Mouse (Mus musculus) cerebellum, postnatal 4 days (tissue): ENCODE data around the gene Tbc1d10a.

Experiments
- DNase-seq, 2 experiments: peaks; one replicate each; pipeline ENCODE4 v3.0.0; 2022; ENCODE audit warnings: low spot score in 2 of 2, mixed read lengths in 1 of 2

The Tbc1d10a gene

DNA sequence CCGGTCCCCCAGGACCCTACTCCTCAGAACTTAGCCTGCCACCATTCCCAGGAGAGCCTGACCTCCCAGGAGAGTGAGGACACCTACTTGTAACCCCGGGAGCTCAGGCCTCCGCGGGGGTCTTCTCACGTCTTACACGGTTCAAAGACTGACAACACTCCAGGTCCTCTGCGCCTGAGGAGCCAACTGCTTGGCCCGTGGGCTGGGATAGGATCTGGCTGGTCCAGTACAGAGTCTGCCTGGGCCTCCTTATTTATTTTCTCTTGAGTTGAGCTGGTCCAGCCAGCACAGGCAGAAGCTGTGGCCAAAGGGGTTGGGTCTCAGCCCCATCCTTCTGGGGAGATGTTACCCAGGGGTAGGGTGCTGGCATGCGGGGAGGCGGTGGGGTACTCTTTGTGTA is 28.5 kb downstream of the Tbc1d10a start:
- no peak for DNase-seq

DNA sequence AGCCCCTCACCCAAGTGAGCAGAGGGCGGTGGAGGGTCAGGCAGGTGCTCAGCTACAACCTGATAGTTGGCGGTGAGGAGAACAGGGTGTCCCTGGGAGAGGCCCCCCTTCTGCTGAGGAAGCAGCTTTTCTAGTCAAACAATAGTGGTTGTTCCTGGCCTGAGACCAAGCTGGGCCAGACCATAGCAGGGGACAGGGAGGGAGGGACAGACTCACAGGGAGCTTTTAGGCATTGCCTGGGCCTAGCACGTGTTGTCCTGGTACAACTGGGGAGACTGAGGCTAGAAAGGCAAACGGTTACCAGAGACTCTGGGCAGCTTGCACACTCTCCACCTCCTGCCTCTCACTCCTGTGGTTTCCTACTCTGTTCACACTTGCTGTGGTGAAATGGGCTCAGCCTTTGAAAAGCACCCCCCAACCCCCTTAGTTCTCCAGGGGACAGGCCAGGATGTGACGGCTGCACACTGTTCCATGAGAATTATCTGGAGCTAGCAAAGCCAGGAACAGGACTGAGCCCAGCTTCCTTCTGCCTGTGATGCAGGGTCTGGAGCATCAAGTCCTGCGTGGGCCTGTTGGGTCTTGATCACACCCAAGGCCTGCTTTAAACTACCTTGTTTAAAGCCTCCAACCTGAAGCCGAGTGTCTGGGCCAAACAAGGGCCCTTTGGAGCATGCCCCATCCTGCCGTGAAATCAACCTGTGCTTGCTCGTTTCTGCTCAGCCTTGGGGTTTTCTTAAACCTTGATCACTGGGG is 29.8 kb downstream of the Tbc1d10a start:
- DNase-seq: no peak

DNA sequence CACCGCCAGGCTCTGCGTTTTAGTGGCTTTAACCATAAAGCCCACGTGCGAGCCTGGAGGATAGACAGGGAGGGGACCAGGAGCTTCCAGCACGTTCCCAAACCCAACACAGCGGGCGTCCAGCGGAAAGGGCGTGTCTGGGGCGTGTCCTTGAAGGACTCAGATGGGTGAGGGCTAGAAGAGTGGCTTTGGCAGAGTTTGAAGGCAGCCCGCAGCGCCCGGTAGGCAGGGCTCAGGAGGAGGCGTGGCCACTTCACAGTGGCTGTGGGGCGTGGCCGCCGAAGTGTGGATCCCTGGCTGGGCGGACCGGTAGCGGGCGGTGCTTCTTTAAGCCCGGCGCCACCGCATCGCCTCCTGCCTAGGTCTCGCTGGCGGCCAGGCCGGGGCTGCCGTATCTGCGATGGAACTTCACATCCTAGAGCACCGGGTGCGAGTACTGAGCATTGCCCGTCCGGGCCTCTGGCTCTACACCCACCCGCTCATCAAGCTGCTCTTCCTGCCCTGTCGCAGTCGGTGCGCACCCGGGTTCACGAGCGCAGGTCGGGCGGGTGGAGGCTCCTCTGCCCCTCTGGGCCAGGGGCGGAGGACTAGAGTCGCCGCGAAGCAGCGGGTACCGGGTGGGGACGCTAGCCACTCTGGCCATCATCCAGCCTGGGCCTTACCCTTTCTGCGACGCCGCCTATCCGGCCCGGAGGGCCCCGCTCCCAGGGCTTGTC is 31.5 kb downstream of the Tbc1d10a start, which contains the start of gene Castor1:
Castor1 (plus strand) TSS at position 312 of the 716 bp plus-strand sequence.
- DNase-seq: peak; percentile 40 to 42

DNA sequence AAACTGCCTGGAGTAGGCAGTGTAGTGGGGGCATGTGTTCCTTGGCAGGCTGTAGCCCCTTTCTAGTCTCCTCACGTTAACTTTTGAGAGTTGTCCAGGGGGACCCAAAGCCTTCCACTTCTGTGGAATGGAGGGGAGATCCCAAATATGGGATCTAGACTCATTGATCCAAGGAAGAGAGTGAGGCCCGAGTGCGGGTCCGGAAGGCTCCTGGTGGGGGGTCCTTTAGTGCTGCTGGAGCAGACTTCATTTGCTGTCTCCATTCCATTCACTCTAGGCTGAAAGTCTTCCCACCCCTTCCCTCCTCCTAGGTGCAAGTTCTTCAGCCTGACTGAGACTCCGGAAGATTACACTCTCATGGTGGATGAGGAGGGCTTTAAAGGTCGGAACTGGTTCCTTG is 32.0 kb downstream of the Tbc1d10a start:
- DNase-seq: no peak

DNA sequence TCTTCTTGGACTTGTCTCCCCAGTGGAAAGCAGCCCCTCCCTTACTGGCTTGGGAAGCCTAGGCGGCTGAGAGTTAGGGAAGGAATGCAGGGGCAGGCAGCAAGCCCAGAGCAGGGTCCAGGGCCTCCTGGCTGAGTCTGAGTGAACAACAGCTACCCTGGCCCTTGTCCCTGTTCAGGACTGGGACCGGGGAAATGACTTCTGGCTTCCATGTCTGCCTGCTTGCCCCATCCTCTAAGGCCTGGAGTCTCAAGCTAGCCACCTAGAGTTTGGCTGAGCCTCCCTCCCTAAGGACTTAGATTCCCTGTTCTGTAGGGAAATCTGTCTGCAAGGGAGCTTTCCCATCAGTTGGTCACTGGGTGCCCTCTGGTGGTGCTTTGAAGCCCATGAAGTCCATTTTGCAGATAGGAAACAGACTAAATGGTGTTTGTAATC is 32.7 kb downstream of the Tbc1d10a start:
- DNase-seq: peak in 1 of 2 experiments; percentile 57

DNA sequence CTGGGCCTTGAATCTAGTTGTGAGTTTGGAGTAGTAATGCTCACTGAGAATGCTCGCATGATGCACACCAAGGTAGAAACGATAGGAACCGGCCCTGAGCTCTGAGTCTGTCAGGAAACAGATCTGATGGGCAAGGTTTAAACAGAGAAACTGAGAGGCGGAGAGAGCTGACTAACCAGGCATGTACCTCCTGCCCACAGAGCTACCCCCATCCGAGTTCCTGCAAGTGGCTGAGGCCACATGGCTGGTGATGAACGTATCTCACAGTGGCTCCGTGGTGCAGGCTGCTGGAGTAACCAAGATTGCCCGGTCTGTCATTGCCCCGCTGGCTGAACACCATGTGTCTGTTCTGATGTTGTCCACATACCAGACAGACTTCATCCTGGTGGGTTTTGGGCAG is 33.3 kb downstream of the Tbc1d10a start:
- no peak for DNase-seq

DNA sequence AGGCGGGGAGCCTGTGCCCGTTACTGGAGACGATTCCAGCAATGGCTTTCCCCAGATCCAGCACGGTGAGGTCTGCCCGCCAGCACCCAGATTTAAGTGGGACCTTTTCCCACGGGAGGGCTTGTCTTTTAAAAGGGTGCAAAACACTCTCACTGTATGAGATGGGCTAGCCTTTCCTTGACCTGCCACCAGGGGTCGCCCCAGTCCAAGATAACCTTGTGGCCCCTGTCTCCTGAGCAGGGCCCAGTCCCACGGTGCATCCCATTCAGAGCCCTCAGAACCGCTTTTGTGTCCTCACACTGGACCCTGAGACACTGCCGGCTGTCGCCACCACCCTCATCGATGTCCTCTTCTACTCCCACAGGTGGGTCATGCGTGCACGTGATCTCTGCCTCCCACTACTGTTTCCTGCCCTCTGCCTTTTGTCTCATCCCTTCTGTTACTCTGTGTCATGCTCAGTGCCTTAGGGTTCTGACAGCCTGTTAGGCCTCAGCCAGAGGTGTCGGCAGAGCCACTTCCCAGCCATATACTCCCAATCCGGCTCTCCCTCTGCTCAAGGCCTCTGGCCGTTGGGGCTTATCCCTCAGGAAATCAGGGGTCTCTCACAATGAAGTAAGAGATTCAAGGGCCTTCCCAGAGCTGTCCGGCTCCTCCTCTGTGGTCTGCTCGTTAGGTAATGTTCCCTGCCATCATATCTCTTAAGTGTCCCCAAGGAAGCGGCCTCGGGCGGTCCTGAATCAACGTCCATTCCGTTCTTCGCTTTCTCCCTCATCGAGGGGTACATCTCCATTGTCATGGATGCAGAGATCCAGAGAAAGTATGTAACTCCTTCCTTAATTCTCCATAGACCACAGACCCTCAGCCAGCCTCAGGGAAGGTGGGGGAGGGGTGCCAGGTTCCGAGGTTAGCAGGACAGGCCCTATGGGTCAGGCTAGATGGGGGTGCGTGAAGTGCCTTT is 34.1 kb downstream of the Tbc1d10a start:
- peak; percentile 59 to 77 for DNase-seq

DNA sequence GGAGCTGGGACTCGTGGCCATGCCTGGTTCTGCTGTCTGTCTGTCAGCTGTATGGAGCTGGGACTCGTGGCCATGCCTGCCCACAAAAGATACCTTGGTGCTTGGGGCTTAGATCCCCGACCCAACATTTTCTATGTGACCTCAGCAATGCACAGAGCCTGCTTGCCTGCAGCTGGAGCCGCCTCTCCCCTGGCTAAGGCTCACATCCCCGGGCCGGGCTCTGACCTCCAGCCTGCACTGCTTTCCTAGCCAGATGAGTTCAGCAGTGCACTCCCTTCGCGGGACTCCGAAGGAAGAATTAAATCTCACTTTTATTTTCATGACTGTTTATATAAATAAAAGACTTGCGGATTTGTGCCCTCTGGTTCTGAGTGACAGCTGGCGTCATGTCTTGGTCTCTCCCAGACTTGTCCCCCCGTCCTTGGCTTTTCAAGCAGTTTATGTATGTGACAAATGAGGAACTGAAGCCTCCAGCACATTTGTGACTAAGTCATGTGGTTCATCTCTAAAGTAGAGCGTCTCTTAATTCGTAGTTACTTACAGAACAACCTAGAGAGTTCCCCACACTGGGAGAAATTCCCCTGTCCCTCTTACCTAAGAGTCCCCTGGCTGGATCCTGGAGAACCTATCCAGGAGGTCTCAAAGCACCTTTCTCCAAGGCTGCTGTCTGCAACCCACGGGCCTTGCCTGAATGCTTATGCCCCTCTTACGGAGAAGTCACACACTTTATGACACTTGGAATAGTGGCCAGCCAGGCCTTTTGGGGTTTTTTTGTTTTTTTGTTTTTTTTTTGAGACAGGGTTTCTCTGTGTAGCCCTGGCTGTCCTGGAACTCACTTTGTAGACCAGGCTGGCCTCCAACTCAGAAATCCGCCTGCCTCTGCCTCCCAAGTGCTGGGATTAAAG is 35.7 kb downstream of the Tbc1d10a start:
- DNase-seq: no peak

DNA sequence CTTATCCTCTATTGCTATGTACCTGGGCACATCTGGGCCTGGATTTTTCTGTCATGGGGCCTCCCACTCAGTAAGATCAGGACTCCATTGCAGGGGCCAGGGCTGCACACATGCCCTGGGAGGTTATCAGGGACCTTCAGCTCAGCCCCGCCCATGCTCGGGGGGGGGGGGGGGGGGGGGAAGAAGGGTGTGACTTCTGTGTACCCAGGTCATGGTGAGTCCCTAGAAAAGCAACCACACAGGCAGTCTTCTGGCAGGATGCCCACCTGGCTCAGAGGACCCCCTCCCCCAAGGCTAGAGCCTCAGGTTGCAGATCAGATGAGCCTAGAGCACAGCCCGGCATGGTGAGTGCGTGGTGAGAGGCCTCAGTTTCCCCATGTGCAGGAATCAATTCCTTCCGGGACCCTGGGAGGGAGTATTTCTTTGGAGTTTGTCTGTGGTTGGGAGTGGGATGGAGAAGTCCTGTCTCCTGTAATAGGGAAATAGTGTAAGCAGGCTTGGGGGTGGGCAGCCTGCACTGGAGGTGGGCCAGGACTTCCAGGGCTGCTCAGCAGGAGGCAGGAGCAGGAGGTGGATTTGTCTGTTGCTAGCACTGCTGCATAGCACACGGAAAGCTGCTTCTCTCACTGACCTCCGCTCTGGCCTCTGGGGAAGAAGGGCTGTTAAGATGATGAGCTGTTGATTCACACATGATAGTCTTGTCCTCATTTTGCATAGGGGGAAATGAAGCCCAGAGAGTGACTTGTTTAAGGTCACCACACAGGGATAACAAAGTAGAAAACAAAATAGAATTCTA is 37.0 kb downstream of the Tbc1d10a start:
- no peak for DNase-seq

DNA sequence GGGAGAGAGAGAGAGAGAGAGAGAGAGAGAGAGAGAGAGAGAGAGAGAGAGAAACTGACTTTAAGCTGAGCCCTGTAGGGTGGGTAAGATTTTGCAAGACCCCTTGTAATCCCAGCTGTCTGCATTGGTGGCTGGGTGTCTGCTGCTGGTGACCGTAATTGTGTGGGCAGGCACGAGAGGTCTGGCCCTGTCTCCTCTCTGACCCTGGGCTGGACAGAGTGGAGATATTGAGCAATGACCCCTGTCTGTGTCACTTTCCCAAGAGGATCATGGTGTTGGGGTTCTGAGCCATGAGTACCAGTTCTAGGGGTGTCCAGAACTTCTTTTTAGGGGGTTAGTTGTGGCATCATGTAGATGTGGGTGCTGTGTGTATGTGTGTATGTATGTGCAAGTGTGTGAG is 37.6 kb downstream of the Tbc1d10a start:
- no peak for DNase-seq

DNA sequence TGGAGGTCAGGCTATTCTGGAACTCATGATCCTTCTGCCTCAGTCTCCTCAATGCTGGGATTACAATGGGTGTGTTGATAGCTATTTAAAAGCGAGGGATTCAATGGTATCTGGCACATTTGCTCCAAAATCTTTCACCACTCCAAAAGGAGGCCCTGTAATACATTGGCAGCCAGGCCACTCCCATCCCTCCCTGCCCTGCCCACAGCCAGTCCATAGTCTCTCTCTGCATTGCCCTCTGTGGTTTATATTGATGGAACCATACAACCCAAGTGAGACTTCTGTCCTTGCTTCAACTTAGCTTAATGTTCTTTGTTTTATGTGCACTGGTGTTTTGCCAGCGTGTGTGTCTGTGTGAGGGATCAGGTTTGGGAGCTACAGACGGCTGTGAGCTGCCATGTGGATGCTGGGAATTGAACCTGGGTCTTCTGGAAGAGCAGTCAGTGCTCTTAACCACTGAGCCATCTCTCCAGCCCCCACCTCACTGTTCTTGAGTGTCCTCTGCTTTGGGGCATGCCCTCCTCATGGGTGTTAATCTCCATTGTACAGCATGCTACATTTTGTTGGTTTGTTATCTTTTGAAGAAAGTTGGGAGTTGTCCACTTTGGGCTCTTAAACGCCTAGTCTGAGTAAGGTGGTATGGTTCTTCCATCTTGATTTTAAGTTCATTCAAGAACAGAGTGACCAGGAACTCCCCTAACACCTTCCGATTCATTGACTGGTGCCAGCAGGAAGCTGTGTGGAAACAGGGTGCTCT is 40.2 kb downstream of the Tbc1d10a start:
- DNase-seq: no peak

DNA sequence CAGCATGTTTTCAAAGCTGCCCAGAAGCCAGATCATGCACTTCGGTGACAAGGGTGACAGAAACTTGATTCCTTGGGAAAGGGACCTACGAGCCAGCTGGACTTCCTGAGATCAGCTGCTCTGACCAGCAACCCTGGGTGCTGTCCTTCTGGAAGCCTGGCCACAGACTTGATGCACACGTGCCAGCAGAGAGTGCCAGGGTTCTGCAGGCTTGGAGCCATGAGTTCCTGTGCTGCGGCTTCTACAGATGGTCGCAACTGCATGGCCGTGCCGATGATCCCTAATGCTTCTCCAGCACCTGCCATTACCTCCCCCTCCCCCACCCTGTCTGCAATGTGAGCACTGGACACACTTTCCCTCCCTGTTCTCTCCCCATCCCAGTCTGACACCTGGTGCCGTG is 41.9 kb downstream of the Tbc1d10a start:
- DNase-seq: peak; percentile 47 to 78

DNA sequence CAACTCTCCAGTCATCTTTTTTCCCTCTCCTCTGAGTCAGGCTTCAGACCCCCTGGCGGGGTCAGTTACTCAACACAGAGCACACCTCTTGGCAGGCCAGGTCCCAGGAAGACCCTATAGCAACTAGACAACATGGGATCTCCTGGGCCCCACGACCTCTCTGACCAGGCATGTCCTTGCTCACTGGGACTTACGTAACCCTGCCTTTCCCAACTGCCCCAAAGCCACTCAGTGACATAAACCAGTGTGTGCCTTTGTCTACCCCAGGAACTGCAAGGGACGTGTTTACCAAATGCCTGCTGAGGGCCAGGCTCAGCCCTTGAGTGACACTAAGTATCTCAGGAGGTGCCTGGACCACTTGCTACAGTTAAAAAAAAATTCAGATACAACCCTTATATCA is 43.3 kb downstream of the Tbc1d10a start:
- no peak for DNase-seq

DNA sequence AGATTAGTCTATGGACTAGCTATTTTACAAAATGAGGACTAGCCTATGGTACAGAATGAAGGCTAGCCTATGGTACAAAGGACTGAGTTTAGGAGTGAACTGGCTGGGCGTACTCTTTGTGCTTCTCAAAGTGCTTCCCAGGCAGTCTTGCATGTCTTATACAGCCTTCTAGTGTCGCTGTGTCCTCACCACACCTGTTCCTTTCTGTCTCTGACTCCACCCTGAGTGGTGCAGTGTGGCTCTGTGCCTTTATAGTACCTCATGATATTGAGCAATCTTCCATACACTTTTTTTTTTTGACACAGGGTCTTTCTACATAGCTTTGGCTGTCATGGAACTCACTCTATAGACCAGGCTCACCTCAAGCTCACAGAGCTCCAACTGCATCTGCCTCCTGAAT is 44.8 kb downstream of the Tbc1d10a start:
- DNase-seq: no peak

DNA sequence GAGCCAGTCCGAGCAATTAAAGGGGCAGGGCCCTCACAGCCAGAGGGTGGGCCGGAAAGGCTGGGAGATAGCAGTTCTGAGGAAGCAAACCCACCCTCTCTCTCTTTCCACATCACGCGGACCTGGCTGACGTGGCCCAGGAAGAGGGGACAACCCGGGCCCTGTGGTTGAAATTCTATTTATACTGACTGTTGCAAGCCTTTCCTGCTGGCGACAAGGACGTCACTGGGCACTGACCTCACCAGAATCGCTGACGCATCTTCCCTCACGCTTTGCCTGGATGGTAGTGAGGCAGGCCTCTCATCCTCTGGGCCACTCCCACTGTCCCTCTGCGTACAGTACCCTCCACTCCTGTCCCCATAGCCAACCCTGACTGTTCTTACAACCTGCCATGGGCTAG is 46.1 kb downstream of the Tbc1d10a start:
- no peak for DNase-seq

DNA sequence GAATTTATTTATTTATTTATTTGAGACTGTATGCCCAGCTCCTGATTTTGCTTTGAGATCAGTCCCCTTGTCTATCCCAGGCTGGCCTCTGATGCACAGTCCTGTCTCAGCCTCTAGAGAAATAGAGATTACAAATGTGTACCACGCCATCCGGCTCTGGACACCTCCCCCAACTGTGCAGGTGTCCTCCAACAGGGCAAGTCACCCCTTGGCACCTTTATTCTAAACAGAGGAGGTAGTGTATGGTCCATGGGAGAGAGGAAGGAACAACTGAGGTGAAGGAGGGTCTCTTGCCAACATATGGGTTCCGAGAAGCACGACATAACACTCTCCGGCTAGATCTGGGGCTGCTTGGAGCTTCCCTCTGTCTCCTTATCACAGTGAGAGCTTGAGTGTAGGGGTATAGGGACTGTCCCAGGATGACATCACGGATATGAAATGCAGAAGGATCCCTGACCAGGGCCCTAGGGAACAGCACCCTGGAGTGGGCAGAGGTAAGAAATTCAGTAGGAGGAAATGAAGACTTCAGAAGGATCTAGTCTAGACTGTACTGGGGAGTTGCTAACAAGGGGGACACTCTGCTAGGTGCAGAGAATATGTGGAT is 48.6 kb downstream of the Tbc1d10a start:
- no peak for DNase-seq

DNA sequence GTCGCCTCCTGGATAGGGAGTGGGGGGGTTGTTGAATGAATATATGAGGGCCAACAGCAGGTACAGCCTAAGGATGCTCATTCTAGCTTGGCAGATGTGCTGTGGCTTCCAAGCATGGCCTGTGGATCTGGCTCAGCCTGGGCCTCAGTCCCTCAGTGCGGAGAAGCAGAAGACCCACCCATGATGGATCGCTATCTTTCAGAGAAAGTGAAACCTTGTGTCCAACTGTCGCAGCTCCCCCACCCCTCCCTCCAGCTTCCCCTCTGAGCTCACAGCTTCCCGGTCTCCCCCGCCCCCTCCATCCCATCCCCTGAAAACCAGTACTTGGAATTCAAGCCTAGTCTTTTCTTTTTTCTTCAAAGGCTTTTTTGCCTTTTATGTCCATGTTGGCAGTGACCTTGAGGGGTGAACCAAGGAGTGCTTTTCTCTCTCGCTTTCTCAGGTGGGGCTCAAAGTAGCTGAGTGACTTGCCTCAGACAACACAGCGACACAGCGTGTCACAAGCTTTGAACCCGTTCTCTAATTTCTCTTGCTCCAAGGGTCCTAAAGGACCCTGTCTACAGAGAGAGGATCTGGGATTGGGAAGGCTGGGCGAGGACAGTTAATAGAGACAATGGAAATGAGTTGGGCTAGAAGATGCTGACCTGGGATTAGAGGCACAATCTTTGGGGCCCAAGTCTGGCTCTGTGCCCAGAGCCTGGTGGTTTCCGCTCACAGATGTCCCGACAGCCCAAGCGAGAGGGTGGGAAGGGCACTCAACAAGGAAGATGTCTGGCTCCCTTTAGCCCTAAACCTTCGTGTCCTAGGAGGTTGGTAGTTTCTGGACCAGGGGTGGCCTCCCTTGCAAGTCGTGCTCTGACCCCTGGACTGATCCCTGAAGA is 49.3 kb downstream of the Tbc1d10a start, which contains the start of gene Osm:
Osm (plus strand) TSS at position 756 of the 881 bp plus-strand sequence.
- no peak for DNase-seq

DNA sequence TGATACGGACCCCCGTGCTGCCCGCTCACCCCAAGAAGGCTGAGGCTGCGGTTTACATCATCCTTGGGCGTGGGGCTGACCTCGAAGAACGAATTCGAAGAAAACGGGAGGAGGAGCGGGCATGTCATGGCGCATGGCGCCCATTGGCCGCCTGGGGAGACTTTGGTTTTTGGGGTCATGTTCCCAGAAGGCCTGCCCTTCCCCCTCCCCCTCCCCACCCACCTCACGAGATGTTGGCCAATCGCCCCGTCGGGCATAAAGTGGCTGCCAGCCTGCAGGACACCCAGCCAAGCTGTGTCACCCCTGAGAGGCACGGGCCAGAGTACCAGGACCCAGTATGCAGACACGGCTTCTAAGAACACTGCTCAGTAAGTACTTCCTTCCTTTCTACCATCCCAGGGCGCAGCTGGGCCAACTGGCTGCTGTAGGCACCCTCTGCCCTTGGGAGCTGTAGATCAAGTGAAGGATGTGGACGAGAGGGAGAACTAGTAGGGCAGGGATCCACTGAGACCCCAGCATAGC is 50.0 kb downstream of the Tbc1d10a start:
- DNase-seq: no peak
